Mouse (Mus musculus): ENCODE measurements around the gene Atxn1.

GRCm38 (mm10) chr13:45904955-45905354 lies 59.9 kb downstream of the Atxn1 start:
- TF ChIP-seq GATA1 (IDR thresholded peaks at IDR 0.05; ENCODE audit: borderline replicate concordance, low read length) = no peak
- no peak for TF ChIP-seq FLI1 (IDR thresholded peaks at IDR 0.05; ENCODE audit: low read length)
